Mouse (Mus musculus) forebrain, embryonic 16.5 days (tissue): ENCODE results near the gene Sesn2. TPM values are rescaled to one million over a fixed set of nuclear protein-coding genes. Genes with fewer than 3 reads are reported as not detected.

Experiments
- ATAC-seq: fragments of 200-750 bp; cut with Nextera tagmentation; 2 replicates; pipeline ENCODE4 v1.8.0; 2017; ENCODE audit warnings: mild to moderate bottlenecking, moderate library complexity
- H3K27ac ChIP-seq: fragments of 300-500 bp; sonication (generic); 2 replicates; pipeline ENCODE4 v1.5.1; 2014; ENCODE audit warnings: low read length, control low read depth
- H3K27me3 ChIP-seq: fragments of 300-500 bp; sonication (generic); replicated peaks from 2 replicates; pipeline ENCODE4 v1.6.1; 2014; ENCODE audit warnings: low read length; ENCODE audit not compliant: control insufficient read depth, insufficient read depth
- H3K36me3 ChIP-seq: fragments of 300-500 bp; sonication (generic); 2 replicates; pipeline ENCODE4 v1.6.1; 2014; ENCODE audit not compliant: control insufficient read depth, insufficient read depth
- H3K4me1 ChIP-seq: fragments of 300-500 bp; sonication (generic); replicated peaks from 2 replicates; pipeline ENCODE4 v1.6.1; 2014; ENCODE audit warnings: low read length; ENCODE audit not compliant: control insufficient read depth, insufficient read depth
- H3K4me2 ChIP-seq: fragments of 300-500 bp; sonication (generic); 2 replicates; pipeline ENCODE4 v1.6.1; 2014; ENCODE audit warnings: mild to moderate bottlenecking, low read length, control low read depth
- H3K4me3 ChIP-seq: fragments of 300-500 bp; sonication (generic); replicated peaks from 2 replicates; pipeline ENCODE4 v1.5.1; 2014; ENCODE audit warnings: mild to moderate bottlenecking, low read length, control low read depth
- H3K9ac ChIP-seq: fragments of 300-500 bp; sonication (generic); replicated peaks from 2 replicates; pipeline ENCODE4 v1.6.1; 2014; ENCODE audit warnings: low read depth, low read length, control low read depth
- H3K9me3 ChIP-seq: fragments of 300-500 bp; sonication (generic); 2 replicates; pipeline ENCODE4 v1.6.1; 2016; ENCODE audit warnings: low read length; ENCODE audit not compliant: control insufficient read depth
- WGBS: fragments of 180-500 bp; shearing (Covaris S2); extraction: QIAGEN DNeasy Blood & Tissue Kit; methylation state at CpG from one replicate; pipeline ENCODE4 v1.1.7; 2014; 5-methylcytosine and 5-hydroxymethylcytosine counted together
- polyA plus RNA-seq: library from polyadenylated mRNA; unstranded; fragments of >200 nt; fragmentation: Nextera tagmentation; extraction: Ambion mirVana; gene quantifications from 2 replicates; pipeline ENCODE4 v1.2.1, GENCODE M21; 2015

Gene Sesn2
- polyA plus RNA-seq, 1 experiment from 2014 or later = 8.3 TPM

GRCm38 (mm10) chr4:132454216-132454615, 56.1 kb downstream of the Sesn2 start:
- H3K36me3 ChIP-seq = peaks cover 14% of the 10 kb centered on the region
- no peak for ATAC-seq
- no peaks in the 10 kb centered on the region for H3K27me3 ChIP-seq
- 88% methylated on average over 6 of the region's 6 CpGs for whole genome bisulfite sequencing
- H3K27ac ChIP-seq = no peak overlapping the region
- H3K9me3 ChIP-seq = no peaks in the 10 kb centered on the region
- no peak overlapping the region for H3K4me2 ChIP-seq
- H3K4me1 ChIP-seq = no peaks in the 10 kb centered on the region
- H3K9ac ChIP-seq = no peak overlapping the region
- no peak overlapping the region for H3K4me3 ChIP-seq

- H3K9ac ChIP-seq = no peak overlapping the region
- H3K27me3 ChIP-seq = no peaks in the 10 kb centered on the region
- H3K27ac ChIP-seq = no peak overlapping the region
- no peak overlapping the region for H3K4me2 ChIP-seq
- WGBS = 87% methylated on average over 3 of the region's 3 CpGs
- no peaks in the 10 kb centered on the region for H3K9me3 ChIP-seq
- no peak for ATAC-seq
- H3K36me3 ChIP-seq = no peaks in the 10 kb centered on the region
- no peak overlapping the region for H3K4me3 ChIP-seq
- no peaks in the 10 kb centered on the region for H3K4me1 ChIP-seq
These were observed 60.5 kb downstream of the Sesn2 start for GRCm38 (mm10) chr4:132449778-132450177.

DNA sequence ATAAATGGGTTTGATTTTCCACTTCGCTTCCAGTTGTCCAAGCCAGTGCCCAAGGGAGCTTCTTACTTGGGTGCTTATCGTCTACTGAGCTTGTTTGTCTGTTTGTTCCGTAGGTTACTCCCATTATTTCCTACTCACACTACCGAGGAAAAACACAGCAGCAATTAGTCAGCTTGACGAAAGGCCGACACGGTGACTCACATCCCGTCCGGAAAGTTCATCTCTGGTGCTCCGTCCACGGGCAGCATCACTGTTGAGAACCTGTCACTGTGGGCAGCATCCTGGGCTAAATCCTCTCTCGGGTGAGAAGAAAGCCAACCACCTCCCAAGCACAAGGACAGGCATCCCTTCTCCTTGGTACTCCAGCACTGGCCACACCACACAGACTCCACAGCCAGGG, 64.2 kb downstream of the Sesn2 start:
- Histone ChIP-seq H3K9ac (no peak overlapping the region), H3K9me3 (no peaks in the 10 kb centered on the region), H3K27ac (no peak overlapping the region), H3K4me3 (no peak overlapping the region), H3K4me2 (no peak overlapping the region), H3K36me3 (no peaks in the 10 kb centered on the region), H3K4me1 (no peaks in the 10 kb centered on the region), H3K27me3 (no peaks in the 10 kb centered on the region)
- no peak for ATAC-seq
- 85% methylated on average over 12 of the region's 12 CpGs for whole genome bisulfite sequencing

GRCm38 (mm10) chr4:132444516-132444915, 65.8 kb downstream of the Sesn2 start:
- H3K4me3 ChIP-seq = no peak overlapping the region
- no peak overlapping the region for H3K4me2 ChIP-seq
- no peak overlapping the region for H3K27ac ChIP-seq
- no peak overlapping the region for H3K9ac ChIP-seq
- no peak for ATAC-seq
- no peaks in the 10 kb centered on the region for H3K36me3 ChIP-seq
- H3K4me1 ChIP-seq = no peaks in the 10 kb centered on the region
- no peaks in the 10 kb centered on the region for H3K9me3 ChIP-seq
- no peaks in the 10 kb centered on the region for H3K27me3 ChIP-seq
- WGBS = 80% methylated on average over 8 of the region's 8 CpGs

Other genes with a start within 250 kb of the Sesn2 start
- gene Gmeb1, start 248.9 kb downstream of the Sesn2 start, polyA plus RNA-seq = 44.3 and 55.3 TPM in 2 replicates
- 43.5 and 43.8 TPM in 2 replicates for gene Taf12, start 236.1 kb downstream of the Sesn2 start, polyA plus RNA-seq
- gene Rab42, start 207.1 kb downstream of the Sesn2 start, polyA plus RNA-seq = 0.80 and 1.4 TPM in 2 replicates
- 81.9 and 86.4 TPM in 2 replicates for gene Trnau1ap, start 181.0 kb downstream of the Sesn2 start, polyA plus RNA-seq
- 51.3 and 52.3 TPM in 2 replicates for gene Rcc1, start 156.9 kb downstream of the Sesn2 start, polyA plus RNA-seq
- 9.7 and 11.6 TPM in 2 replicates for gene Phactr4, start 88.0 kb downstream of the Sesn2 start, polyA plus RNA-seq
- gene Med18, start 46.6 kb downstream of the Sesn2 start, polyA plus RNA-seq = 20.4 and 23.5 TPM in 2 replicates
- gene Atpif1, start 23.2 kb upstream of the Sesn2 start, polyA plus RNA-seq = 1,102 and 1,203 TPM in 2 replicates
- 132 and 140 TPM in 2 replicates for gene Dnajc8, start 25.0 kb upstream of the Sesn2 start, polyA plus RNA-seq
- gene Ptafr, start 53.6 kb upstream of the Sesn2 start, polyA plus RNA-seq = 0.25 and 0.39 TPM in 2 replicates
- gene Eya3, start 128.5 kb upstream of the Sesn2 start, polyA plus RNA-seq = 17.6 and 18.4 TPM in 2 replicates
- gene Xkr8, start 222.0 kb upstream of the Sesn2 start, polyA plus RNA-seq = 4.7 TPM in 2 replicates
- 1.0 and 1.6 TPM in 2 replicates for gene Smpdl3b, start 246.8 kb upstream of the Sesn2 start, polyA plus RNA-seq